Mouse (Mus musculus): ENCODE results near the gene Jade1. TPM values are rescaled to one million over a fixed set of nuclear protein-coding genes. Genes with fewer than 3 reads are reported as not detected.

The Jade1 gene
- polyA plus RNA-seq, 1 experiment from 2014 or later, result 14.4 TPM

GRCm38 (mm10) chr3:41583621-41584020, 28.1 kb downstream of the Jade1 start:
- Histone ChIP-seq H3K4me3 (no peak overlapping the region), H3K4me1 (peaks cover 27% of the 10 kb centered on the region), H3K9me3 (no peaks in the 10 kb centered on the region), H3K27me3 (replicated peaks) (no peaks in the 10 kb centered on the region), H3K27ac (no peak overlapping the region), H3K36me3 (no peaks in the 10 kb centered on the region), H3K9ac (no peak overlapping the region), H3K4me2 (replicated peaks) (no peak overlapping the region)
- 67% methylated on average over 4 of the region's 4 CpGs for WGBS
- ATAC-seq (ENCODE audit: low FRiP score, low read depth), result peak; percentile 33

GRCm38 (mm10) chr3:41585548-41585947, 30.0 kb downstream of the Jade1 start:
- Histone ChIP-seq H3K27me3 (replicated peaks) (no peaks in the 10 kb centered on the region), H3K9ac (no peak overlapping the region), H3K9me3 (no peaks in the 10 kb centered on the region), H3K36me3 (peaks cover 10% of the 10 kb centered on the region), H3K4me3 (no peak overlapping the region), H3K27ac (no peak overlapping the region), H3K4me1 (peaks cover 21% of the 10 kb centered on the region), H3K4me2 (replicated peaks) (no peak overlapping the region)
- ATAC-seq (ENCODE audit: low FRiP score, low read depth), result no peak
- 87% methylated on average over 5 of the region's 5 CpGs for WGBS

- 75% methylated on average over 6 of the region's 6 CpGs for WGBS
- Histone ChIP-seq H3K27me3 (replicated peaks) (no peaks in the 10 kb centered on the region), H3K4me1 (peaks cover 13% of the 10 kb centered on the region; the same call in 1 of the 2 replicates)
Observed at GRCm38 (mm10) chr3:41586330-41586729, 30.8 kb downstream of the Jade1 start.

GRCm38 (mm10) chr3:41586917-41587316, 31.4 kb downstream of the Jade1 start:
- Histone ChIP-seq H3K9ac (no peak overlapping the region), H3K4me2 (replicated peaks) (no peak overlapping the region), H3K4me3 (no peak overlapping the region), H3K27ac (no peak overlapping the region), H3K36me3 (peaks cover 14% of the 10 kb centered on the region), H3K9me3 (no peaks in the 10 kb centered on the region), H3K4me1 (peaks cover 7% of the 10 kb centered on the region; the same call in 1 of the 2 replicates), H3K27me3 (replicated peaks) (no peaks in the 10 kb centered on the region)
- 89% methylated on average over 7 of the region's 7 CpGs for WGBS
- no peak for ATAC-seq (ENCODE audit: low FRiP score, low read depth)

More at GRCm38 (mm10) chr3:41586330-41586729, 30.8 kb downstream of the Jade1 start:
- no peak for ATAC-seq (ENCODE audit: low FRiP score, low read depth)
- Histone ChIP-seq H3K9ac (no peak overlapping the region), H3K9me3 (no peaks in the 10 kb centered on the region), H3K36me3 (peaks cover 10% of the 10 kb centered on the region), H3K4me2 (replicated peaks) (no peak overlapping the region), H3K27ac (no peak overlapping the region), H3K4me3 (no peak overlapping the region)

- H3K27ac ChIP-seq, result no peak overlapping the region
- WGBS, result 75% methylated on average over 6 of the region's 6 CpGs
Observed at GRCm38 (mm10) chr3:41587588-41587987, 32.1 kb downstream of the Jade1 start.

GRCm38 (mm10) chr3:41588495-41588894, 33.0 kb downstream of the Jade1 start:
- Histone ChIP-seq H3K27me3 (replicated peaks) (no peaks in the 10 kb centered on the region), H3K4me2 (replicated peaks) (no peak overlapping the region), H3K36me3 (peaks cover 15% of the 10 kb centered on the region), H3K4me3 (no peak overlapping the region), H3K9ac (no peak overlapping the region), H3K27ac (no peak overlapping the region), H3K4me1 (peaks cover 5% of the 10 kb centered on the region; the same call in 1 of the 2 replicates), H3K9me3 (no peaks in the 10 kb centered on the region)
- ATAC-seq (ENCODE audit: low FRiP score, low read depth), result no peak
- WGBS, result 76% methylated on average over 8 of the region's 8 CpGs

More at GRCm38 (mm10) chr3:41587588-41587987, 32.1 kb downstream of the Jade1 start:
- Histone ChIP-seq H3K4me3 (no peak overlapping the region), H3K36me3 (peaks cover 14% of the 10 kb centered on the region), H3K9me3 (no peaks in the 10 kb centered on the region), H3K27me3 (replicated peaks) (no peaks in the 10 kb centered on the region), H3K4me2 (replicated peaks) (no peak overlapping the region), H3K4me1 (peaks cover 5% of the 10 kb centered on the region; the same call in 1 of the 2 replicates), H3K9ac (no peak overlapping the region)
- ATAC-seq (ENCODE audit: low FRiP score, low read depth), result no peak

- 89% methylated on average over 19 of the region's 19 CpGs for WGBS
- H3K9ac ChIP-seq, result no peak overlapping the region
- no peak overlapping the region for H3K27ac ChIP-seq
- ATAC-seq (ENCODE audit: low FRiP score, low read depth), result no peak
- no peaks in the 10 kb centered on the region for H3K9me3 ChIP-seq
- no peaks in the 10 kb centered on the region for H3K4me1 ChIP-seq
- no peak overlapping the region for H3K4me2 ChIP-seq (replicated peaks)
- H3K4me3 ChIP-seq, result no peak overlapping the region
- H3K36me3 ChIP-seq, result peaks cover 24% of the 10 kb centered on the region
- no peaks in the 10 kb centered on the region for H3K27me3 ChIP-seq (replicated peaks)
Observed at GRCm38 (mm10) chr3:41589246-41589914, 33.8 kb downstream of the Jade1 start.

- 93% methylated on average over 4 of the region's 4 CpGs for WGBS
- H3K27ac ChIP-seq, result no peak overlapping the region
Observed at GRCm38 (mm10) chr3:41589988-41590387, 34.5 kb downstream of the Jade1 start.

GRCm38 (mm10) chr3:41590695-41591559, 35.4 kb downstream of the Jade1 start:
- Histone ChIP-seq H3K9me3 (no peaks in the 10 kb centered on the region), H3K9ac (no peak overlapping the region), H3K4me1 (no peaks in the 10 kb centered on the region), H3K4me3 (no peak overlapping the region), H3K36me3 (peaks cover 37% of the 10 kb centered on the region), H3K4me2 (replicated peaks) (no peak overlapping the region), H3K27ac (no peak overlapping the region), H3K27me3 (replicated peaks) (no peaks in the 10 kb centered on the region)
- 93% methylated on average over 20 of the region's 20 CpGs for WGBS
- ATAC-seq (ENCODE audit: low FRiP score, low read depth), result no peak

More at GRCm38 (mm10) chr3:41589988-41590387, 34.5 kb downstream of the Jade1 start:
- Histone ChIP-seq H3K4me1 (no peaks in the 10 kb centered on the region), H3K4me2 (replicated peaks) (no peak overlapping the region), H3K27me3 (replicated peaks) (no peaks in the 10 kb centered on the region), H3K4me3 (no peak overlapping the region), H3K9ac (no peak overlapping the region), H3K36me3 (peaks cover 30% of the 10 kb centered on the region), H3K9me3 (no peaks in the 10 kb centered on the region)
- no peak for ATAC-seq (ENCODE audit: low FRiP score, low read depth)

GRCm38 (mm10) chr3:41591651-41592170, 36.2 kb downstream of the Jade1 start:
- Histone ChIP-seq H3K27ac (no peak overlapping the region), H3K9ac (no peak overlapping the region), H3K4me2 (replicated peaks) (no peak overlapping the region), H3K4me1 (no peaks in the 10 kb centered on the region), H3K36me3 (peaks cover 41% of the 10 kb centered on the region), H3K27me3 (replicated peaks) (no peaks in the 10 kb centered on the region), H3K4me3 (no peak overlapping the region), H3K9me3 (no peaks in the 10 kb centered on the region)
- WGBS, result 94% methylated on average over 14 of the region's 14 CpGs
- ATAC-seq (ENCODE audit: low FRiP score, low read depth), result no peak

- no peak overlapping the region for H3K27ac ChIP-seq
- no peaks in the 10 kb centered on the region for H3K4me1 ChIP-seq
- peaks cover 50% of the 10 kb centered on the region for H3K36me3 ChIP-seq
- no peaks in the 10 kb centered on the region for H3K27me3 ChIP-seq (replicated peaks)
- no peak overlapping the region for H3K9ac ChIP-seq
- WGBS, result 83% methylated on average over 7 of the region's 7 CpGs
- no peaks in the 10 kb centered on the region for H3K9me3 ChIP-seq
- ATAC-seq (ENCODE audit: low FRiP score, low read depth), result no peak
- H3K4me2 ChIP-seq (replicated peaks), result no peak overlapping the region
- no peak overlapping the region for H3K4me3 ChIP-seq
Observed at GRCm38 (mm10) chr3:41592805-41593204, 37.3 kb downstream of the Jade1 start.

All from neural tube, embryonic 12.5 days (tissue).